Mouse (Mus musculus): ENCODE results near the gene Vmn1r103.
"Not testable (repeated sequence)": the region's sequence is repeated elsewhere in the genome, so short reads cannot be mapped to it uniquely, and the experiment has no call there.

Gene Vmn1r103

DNA sequence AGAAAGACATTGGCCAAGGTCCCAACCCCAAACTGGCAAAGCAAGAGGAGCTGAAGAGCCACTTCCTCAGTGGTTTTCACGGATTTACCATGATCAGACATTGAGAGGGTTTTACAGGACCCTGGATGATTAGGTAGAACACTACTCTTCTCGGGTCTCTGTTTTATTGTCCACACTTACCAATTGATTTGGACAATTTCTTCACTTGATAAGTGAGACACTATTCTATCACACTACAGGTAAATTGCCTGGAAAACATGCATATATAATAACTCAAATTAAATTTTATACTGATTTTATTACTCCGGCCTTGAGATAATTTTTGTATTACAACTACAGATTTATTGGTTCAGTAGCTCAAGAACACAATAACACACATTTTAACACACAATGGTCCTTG is at the start of gene Vmn1r103:
Vmn1r103 (minus strand) TSS at position 101 of the 400 bp plus-strand sequence.
- not testable (repeated sequence) for DNase-seq (ENCODE audit: low read depth in 1 of 2, low spot score in 2 of 2)

DNA sequence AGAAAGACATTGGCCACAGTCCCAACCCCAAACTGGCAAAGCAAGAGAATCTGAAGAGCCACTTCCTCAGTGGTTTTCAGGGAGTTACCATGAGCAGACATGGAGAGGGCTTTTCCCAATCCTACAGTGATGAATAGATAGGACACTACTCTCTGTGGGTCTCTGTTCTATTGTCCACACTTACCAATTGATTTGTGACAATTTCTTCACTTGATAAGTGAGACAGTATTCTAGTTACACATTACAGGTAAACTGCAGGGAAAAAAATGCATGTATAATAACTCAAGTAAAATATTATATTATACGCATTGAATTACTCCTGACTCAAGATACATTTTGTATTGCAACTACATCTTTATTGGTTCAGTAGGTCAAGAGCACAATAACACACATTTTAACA is 35.3 kb upstream of the Vmn1r103 start, which contains the start of gene Gm5726:
Gm5726 (minus strand) TSS at position 101 of the 400 bp plus-strand sequence.
- not testable (repeated sequence) for DNase-seq (ENCODE audit: low read depth in 1 of 2, low spot score in 2 of 2)

DNA sequence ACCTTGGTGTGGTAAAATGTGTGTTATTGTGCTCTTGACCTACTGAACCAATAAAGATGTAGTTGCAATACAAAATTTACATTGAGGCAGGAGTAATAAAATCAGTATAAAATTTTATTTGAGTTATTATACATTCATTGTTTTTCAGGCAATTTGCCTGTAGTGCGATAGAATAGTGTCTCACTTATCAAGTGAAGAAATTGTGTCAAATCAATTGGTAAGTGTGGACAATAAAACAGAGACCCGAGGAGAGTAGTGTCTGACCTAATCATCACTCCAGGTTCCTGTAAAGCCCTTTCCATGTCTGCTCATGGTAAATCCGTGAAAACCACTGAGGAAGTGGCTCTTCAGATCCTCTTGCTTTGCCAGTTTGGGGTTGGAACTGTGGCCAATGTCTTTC is 23.2 kb upstream of the Vmn1r103 start, which contains the start of gene Vmn1r104:
Vmn1r104 (plus strand) TSS at position 301 of the 400 bp plus-strand sequence.
- not testable (repeated sequence) for DNase-seq (ENCODE audit: low read depth in 1 of 2, low spot score in 2 of 2)

DNA sequence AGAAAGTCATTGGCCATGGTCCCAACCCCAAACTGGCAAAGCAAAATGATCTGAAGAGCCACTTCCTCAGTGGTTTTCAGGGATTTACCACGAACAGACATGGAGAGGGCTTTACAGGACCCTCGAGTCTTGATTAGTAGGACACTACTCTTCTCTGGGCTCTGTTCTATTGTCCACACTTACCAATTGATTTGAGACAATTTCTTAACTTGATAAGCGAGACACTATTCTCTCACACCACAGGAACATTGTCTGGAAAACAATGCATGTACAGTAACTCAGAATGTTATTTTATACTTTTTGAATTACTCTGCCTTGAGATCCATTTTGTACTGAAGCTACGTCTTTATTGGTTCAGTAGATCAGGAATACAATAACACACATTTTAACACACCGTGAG is 35.5 kb downstream of the Vmn1r103 start, which contains the start of gene Gm10670:
Gm10670 (minus strand) TSS at position 101 of the 400 bp plus-strand sequence.
- not testable (repeated sequence) for DNase-seq (ENCODE audit: low read depth in 1 of 2, low spot score in 2 of 2)
